Mouse (Mus musculus) forebrain, embryonic 16.5 days (tissue): ENCODE data around the gene Rfc2. TPM values are rescaled to one million over a fixed set of nuclear protein-coding genes. Genes with fewer than 3 reads are reported as not detected.

Experiments used
- ATAC-seq: fragments of 200-750 bp; cut with Nextera tagmentation; 2 replicates; pipeline ENCODE4 v1.8.0; 2017; ENCODE audit warnings: mild to moderate bottlenecking, moderate library complexity
- H3K27ac ChIP-seq: fragments of 300-500 bp; sonication (generic); 2 replicates; pipeline ENCODE4 v1.5.1; 2014; ENCODE audit warnings: low read length, control low read depth
- H3K27me3 ChIP-seq: fragments of 300-500 bp; sonication (generic); replicated peaks from 2 replicates; pipeline ENCODE4 v1.6.1; 2014; ENCODE audit warnings: low read length; ENCODE audit not compliant: control insufficient read depth, insufficient read depth
- H3K36me3 ChIP-seq: fragments of 300-500 bp; sonication (generic); 2 replicates; pipeline ENCODE4 v1.6.1; 2014; ENCODE audit not compliant: control insufficient read depth, insufficient read depth
- H3K4me1 ChIP-seq: fragments of 300-500 bp; sonication (generic); replicated peaks from 2 replicates; pipeline ENCODE4 v1.6.1; 2014; ENCODE audit warnings: low read length; ENCODE audit not compliant: control insufficient read depth, insufficient read depth
- H3K4me2 ChIP-seq: fragments of 300-500 bp; sonication (generic); 2 replicates; pipeline ENCODE4 v1.6.1; 2014; ENCODE audit warnings: mild to moderate bottlenecking, low read length, control low read depth
- H3K4me3 ChIP-seq: fragments of 300-500 bp; sonication (generic); replicated peaks from 2 replicates; pipeline ENCODE4 v1.5.1; 2014; ENCODE audit warnings: mild to moderate bottlenecking, low read length, control low read depth
- H3K9ac ChIP-seq: fragments of 300-500 bp; sonication (generic); replicated peaks from 2 replicates; pipeline ENCODE4 v1.6.1; 2014; ENCODE audit warnings: low read depth, low read length, control low read depth
- H3K9me3 ChIP-seq: fragments of 300-500 bp; sonication (generic); 2 replicates; pipeline ENCODE4 v1.6.1; 2016; ENCODE audit warnings: low read length; ENCODE audit not compliant: control insufficient read depth
- WGBS: fragments of 180-500 bp; shearing (Covaris S2); extraction: QIAGEN DNeasy Blood & Tissue Kit; methylation state at CpG from one replicate; pipeline ENCODE4 v1.1.7; 2014; 5-methylcytosine and 5-hydroxymethylcytosine counted together
- polyA plus RNA-seq: library from polyadenylated mRNA; unstranded; fragments of >200 nt; fragmentation: Nextera tagmentation; extraction: Ambion mirVana; gene quantifications from 2 replicates; pipeline ENCODE4 v1.2.1, GENCODE M21; 2015

Gene Rfc2
- polyA plus RNA-seq, 1 experiment from 2014 or later: 215 TPM

DNA sequence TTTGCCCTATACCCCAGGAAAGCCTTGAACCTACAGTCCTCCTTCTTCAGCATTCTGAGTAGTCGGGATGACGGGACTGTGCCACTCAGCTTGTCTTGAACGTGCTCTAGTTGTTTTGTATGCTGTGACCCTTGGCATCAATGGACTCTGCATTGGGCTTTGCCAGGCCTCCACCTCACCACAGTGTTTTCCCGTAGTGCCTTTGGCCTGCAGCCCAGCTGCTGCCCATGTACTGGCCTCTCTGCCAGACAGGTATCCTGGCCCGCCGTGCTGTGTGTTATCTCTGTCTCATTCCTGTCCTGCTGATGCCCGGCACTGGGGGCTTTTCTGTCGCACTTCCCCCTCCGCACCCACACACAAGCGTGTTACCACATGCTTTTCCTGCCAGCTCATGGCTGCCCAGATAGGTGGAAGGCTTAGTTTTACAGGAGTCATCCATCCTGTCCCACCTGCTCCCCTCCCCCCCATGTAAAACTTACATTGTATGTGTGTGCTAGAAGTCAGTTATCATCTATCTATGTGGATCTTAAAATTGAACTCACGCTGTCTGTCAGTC lies 10.9 kb downstream of the Rfc2 start:
- no peak overlapping the region for H3K4me2 ChIP-seq
- no peak overlapping the region for H3K27ac ChIP-seq
- no peak overlapping the region for H3K9ac ChIP-seq
- peaks cover 15% of the 10 kb centered on the region; the same call in 1 of the 2 replicates for H3K36me3 ChIP-seq
- WGBS: 91% methylated on average over 11 of the region's 11 CpGs
- no peaks in the 10 kb centered on the region for H3K27me3 ChIP-seq
- H3K4me3 ChIP-seq: no peak overlapping the region
- H3K9me3 ChIP-seq: no peaks in the 10 kb centered on the region
- no peak for ATAC-seq
- no peaks in the 10 kb centered on the region for H3K4me1 ChIP-seq

- no peak overlapping the region for H3K27ac ChIP-seq
- H3K36me3 ChIP-seq: peaks cover 19% of the 10 kb centered on the region
- ATAC-seq: no peak
- no peaks in the 10 kb centered on the region for H3K4me1 ChIP-seq
- no peak overlapping the region for H3K9ac ChIP-seq
- H3K9me3 ChIP-seq: no peaks in the 10 kb centered on the region
- H3K4me2 ChIP-seq: no peak overlapping the region
- no peak overlapping the region for H3K4me3 ChIP-seq
- H3K27me3 ChIP-seq: no peaks in the 10 kb centered on the region
- 82% methylated on average over 9 of the region's 9 CpGs for WGBS
These were observed 11.9 kb downstream of the Rfc2 start for GRCm38 (mm10) chr5:134593093-134593492.

- no peak for ATAC-seq
These were observed 16.5 kb downstream of the Rfc2 start for GRCm38 (mm10) chr5:134597711-134598110.

DNA sequence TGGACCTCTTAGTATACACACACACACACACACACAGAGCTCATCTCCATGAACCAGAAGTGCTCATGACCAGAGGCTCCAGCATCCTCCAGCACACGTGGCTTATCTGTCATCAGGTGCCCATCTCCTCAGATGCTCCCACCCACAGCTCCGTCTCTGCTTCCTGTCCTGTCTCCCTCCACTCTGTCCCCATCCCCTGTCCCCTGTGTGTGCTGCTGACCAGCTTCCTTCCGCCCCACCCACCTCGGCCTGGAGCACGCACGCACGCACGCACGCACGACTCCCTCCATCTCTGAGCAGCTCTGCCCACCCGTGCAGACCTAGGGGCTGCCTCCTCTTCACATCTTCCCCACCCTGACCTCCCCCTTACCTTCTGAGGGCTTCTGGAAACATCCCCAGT lies 23.2 kb downstream of the Rfc2 start:
- WGBS: 90% methylated on average over 11 of the region's 11 CpGs
- H3K4me2 ChIP-seq: no peak overlapping the region

More at GRCm38 (mm10) chr5:134597711-134598110, 16.5 kb downstream of the Rfc2 start:
- H3K9ac ChIP-seq: no peak overlapping the region
- 75% methylated on average over 10 of the region's 10 CpGs for WGBS
- no peaks in the 10 kb centered on the region for H3K4me1 ChIP-seq
- no peaks in the 10 kb centered on the region for H3K27me3 ChIP-seq
- peaks cover 15% of the 10 kb centered on the region for H3K36me3 ChIP-seq
- no peak overlapping the region for H3K4me2 ChIP-seq
- no peak overlapping the region for H3K4me3 ChIP-seq
- H3K9me3 ChIP-seq: no peaks in the 10 kb centered on the region
- no peak overlapping the region for H3K27ac ChIP-seq

DNA sequence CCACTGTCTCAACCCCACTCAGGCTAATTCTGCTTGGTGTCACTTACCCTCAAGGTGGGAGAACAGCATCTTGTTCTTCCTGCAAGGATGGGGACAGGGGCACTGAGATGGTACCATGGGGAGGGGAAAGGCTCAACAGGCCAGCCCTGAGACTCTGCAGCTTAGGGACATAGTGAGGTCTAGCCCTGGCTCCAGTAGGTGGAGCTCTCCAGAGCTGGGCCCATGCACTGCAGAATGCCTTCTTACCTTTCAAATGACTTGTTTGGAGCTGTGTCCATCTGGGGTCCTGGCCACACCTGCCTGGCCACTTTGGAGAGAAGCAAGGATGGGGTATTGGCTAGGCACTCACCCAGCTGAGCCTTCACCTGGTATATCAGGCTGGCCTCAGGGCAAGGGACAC lies 25.1 kb downstream of the Rfc2 start:
- Histone ChIP-seq H3K27me3 (no peaks in the 10 kb centered on the region), H3K27ac (no peak overlapping the region), H3K9me3 (no peaks in the 10 kb centered on the region), H3K36me3 (no peaks in the 10 kb centered on the region), H3K4me3 (no peak overlapping the region), H3K4me2 (no peak overlapping the region), H3K4me1 (no peaks in the 10 kb centered on the region), H3K9ac (no peak overlapping the region)
- no peak for ATAC-seq

More for the DNA sequence above, 23.2 kb downstream of the Rfc2 start:
- Histone ChIP-seq H3K27me3 (no peaks in the 10 kb centered on the region), H3K36me3 (no peaks in the 10 kb centered on the region), H3K9me3 (no peaks in the 10 kb centered on the region), H3K4me3 (no peak overlapping the region), H3K4me1 (no peaks in the 10 kb centered on the region), H3K9ac (no peak overlapping the region), H3K27ac (no peak overlapping the region)
- ATAC-seq: no peak

- 79% methylated on average over 5 of the region's 5 CpGs for WGBS
- Histone ChIP-seq H3K36me3 (no peaks in the 10 kb centered on the region), H3K27ac (no peak overlapping the region), H3K4me2 (no peak overlapping the region), H3K4me1 (no peaks in the 10 kb centered on the region), H3K9ac (no peak overlapping the region), H3K4me3 (no peak overlapping the region), H3K27me3 (no peaks in the 10 kb centered on the region), H3K9me3 (no peaks in the 10 kb centered on the region)
- no peak for ATAC-seq
These were observed 26.0 kb downstream of the Rfc2 start for GRCm38 (mm10) chr5:134607121-134607520.

GRCm38 (mm10) chr5:134609916-134610643 lies 28.9 kb downstream of the Rfc2 start:
- Histone ChIP-seq H3K4me2 (no peak overlapping the region), H3K9ac (no peak overlapping the region), H3K4me1 (no peaks in the 10 kb centered on the region), H3K27ac (no peak overlapping the region), H3K27me3 (no peaks in the 10 kb centered on the region), H3K4me3 (no peak overlapping the region), H3K36me3 (no peaks in the 10 kb centered on the region), H3K9me3 (no peaks in the 10 kb centered on the region)
- 83% methylated on average over 12 of the region's 12 CpGs for WGBS
- ATAC-seq: no peak

- Histone ChIP-seq H3K36me3 (no peaks in the 10 kb centered on the region), H3K27ac (no peak overlapping the region), H3K9ac (no peak overlapping the region), H3K4me1 (no peaks in the 10 kb centered on the region), H3K27me3 (no peaks in the 10 kb centered on the region), H3K4me2 (no peak overlapping the region), H3K9me3 (no peaks in the 10 kb centered on the region), H3K4me3 (no peak overlapping the region)
- no peak for ATAC-seq
- WGBS: 79% methylated on average over 8 of the region's 8 CpGs
These were observed 30.8 kb downstream of the Rfc2 start for GRCm38 (mm10) chr5:134611810-134612521.

DNA sequence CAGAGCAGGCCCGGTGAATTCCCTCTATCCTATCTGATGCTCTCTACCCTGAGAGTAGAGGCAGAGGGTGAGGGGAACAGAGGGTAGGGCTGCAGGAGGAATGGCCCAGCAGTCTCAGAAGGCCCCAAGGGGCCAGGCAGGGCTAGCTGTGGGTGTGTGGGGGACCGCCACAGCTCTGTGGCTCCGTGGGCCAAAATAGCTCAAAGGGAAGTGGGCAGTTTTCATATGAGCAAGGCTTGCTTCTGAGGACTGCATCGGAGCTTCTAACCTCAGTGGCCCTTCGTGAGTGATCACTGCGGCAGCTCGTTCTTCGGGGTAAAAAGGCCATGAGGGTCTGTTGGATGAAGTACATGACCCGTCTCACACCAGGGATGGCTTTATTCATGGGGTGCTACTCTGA lies 32.6 kb downstream of the Rfc2 start:
- WGBS: 84% methylated on average over 9 of the region's 9 CpGs
- no peak overlapping the region for H3K4me3 ChIP-seq
- H3K4me1 ChIP-seq: no peaks in the 10 kb centered on the region
- peaks cover 12% of the 10 kb centered on the region for H3K36me3 ChIP-seq
- H3K27me3 ChIP-seq: no peaks in the 10 kb centered on the region
- H3K9ac ChIP-seq: no peak overlapping the region
- no peak overlapping the region for H3K4me2 ChIP-seq
- no peaks in the 10 kb centered on the region for H3K9me3 ChIP-seq
- H3K27ac ChIP-seq: no peak overlapping the region
- no peak for ATAC-seq
